9 mouse cellular contexts compared by ENCODE assay signal in genomic region chr10:25144787-25145761, GRCm38 (mm10).
DNase-seq lines count a peak whose midpoint lies in the region; ATAC-seq and TF ChIP-seq lines count a peak whose summit lies in the region.
"Had no signal": no experiment of that assay in that cellular context is flagged by ENCODE, and none has a peak within 500 bp of the region (broad histone marks: within the 10 kb centered on the region; RNA-seq: fewer than 3 reads in every experiment).

No protein-coding gene starts in this region.

- WGBS in hindbrain, embryonic 15.5 days = 61% methylated on average over 18 of the region's 18 CpGs
- WGBS in midbrain, embryonic 14.5 days = 66% methylated on average over 18 of the region's 18 CpGs

- TF ChIP-seq POLR2A in brain, embryonic 14.5 days (IDR thresholded peaks at IDR 0.05; ENCODE audit: borderline replicate concordance, extremely low read depth, insufficient read depth, insufficient read length, poor library complexity, severe bottlenecking) = no peak

- H3K4me1 ChIP-seq in hindbrain, embryonic 15.5 days (replicated peaks) = peaks cover 6% of the 10 kb centered on the region; the same call in 1 of the 2 replicates
- H3K4me1 ChIP-seq in midbrain, embryonic 14.5 days (ENCODE audit: control insufficient read depth, insufficient read depth, low read length) = 0 out of 2 replicates have a peak, but pooled peaks cover 3% of the 10 kb centered on the region

- peak; percentile 26 to 31 for DNase-seq in layer of hippocampus, adult 2 months (ENCODE audit: low spot score in 2 of 2)
- no peak for DNase-seq in layer of hippocampus, postnatal 36 days
- peak; percentile 71 for DNase-seq in brain, embryonic 14.5 days (ENCODE audit: low read depth)
- DNase-seq in midbrain, embryonic 14.5 days = peak; percentile 51
- DNase-seq in kidney, adult 11 months = no peak
- no peak for DNase-seq in kidney, adult 18-20 months
- DNase-seq: cerebellum, adult 18-20 months; gastrocnemius, postnatal 10 days had no signal

- no peak overlapping the region for H3K9ac ChIP-seq in hindbrain, embryonic 15.5 days
- 0 out of 2 replicates have a peak overlapping the region, but pooled peaks have one; percentile 9 for H3K9ac ChIP-seq in midbrain, embryonic 14.5 days (replicated peaks; ENCODE audit: low read length)

- ATAC-seq in hindbrain, embryonic 15.5 days (ENCODE audit: low FRiP score, low read depth) = peak; percentile 75
- ATAC-seq in midbrain, embryonic 14.5 days (ENCODE audit: low FRiP score, low TSS enrichment) = peak; percentile 64

- H3K27ac ChIP-seq in layer of hippocampus, adult 2 months = peak overlapping the region; percentile 91
- H3K27ac ChIP-seq in hindbrain, embryonic 15.5 days (replicated peaks) = peak overlapping the region; percentile 71
- peak overlapping the region; percentile 70 for H3K27ac ChIP-seq in midbrain, embryonic 14.5 days (replicated peaks; ENCODE audit: low read depth, low read length)

- peak overlapping the region; percentile 35 for H3K4me2 ChIP-seq in hindbrain, embryonic 15.5 days
- no peak overlapping the region for H3K4me2 ChIP-seq in midbrain, embryonic 14.5 days (ENCODE audit: low read length)

- H3K36me3 ChIP-seq in hindbrain, embryonic 15.5 days = no peaks in the 10 kb centered on the region
- no peaks in the 10 kb centered on the region for H3K36me3 ChIP-seq in midbrain, embryonic 14.5 days (ENCODE audit: control insufficient read depth, insufficient read depth, low read length)

- no peaks in the 10 kb centered on the region for H3K27me3 ChIP-seq in hindbrain, embryonic 15.5 days
- H3K27me3 ChIP-seq in midbrain, embryonic 14.5 days (ENCODE audit: control insufficient read depth, insufficient read depth, low read length) = no peaks in the 10 kb centered on the region

- no peak for TF ChIP-seq CTCF in layer of hippocampus, adult 2 months (conservative IDR thresholded peaks at IDR 0.05)
- TF ChIP-seq CTCF in brain, embryonic 14.5 days (IDR thresholded peaks at IDR 0.05; ENCODE audit: borderline replicate concordance, extremely low read depth, insufficient read depth, insufficient read length) = no peak

- H3K4me3 ChIP-seq in layer of hippocampus, adult 2 months = peak overlapping the region; percentile 56
- no peak overlapping the region for H3K4me3 ChIP-seq in hindbrain, embryonic 15.5 days
- no peak overlapping the region for H3K4me3 ChIP-seq in midbrain, embryonic 14.5 days (replicated peaks; ENCODE audit: low read depth, low read length)

- no peaks in the 10 kb centered on the region for H3K9me3 ChIP-seq in hindbrain, embryonic 15.5 days
- H3K9me3 ChIP-seq in midbrain, embryonic 14.5 days (ENCODE audit: control insufficient read depth, low read length) = no peaks in the 10 kb centered on the region

Comparison
In these comparisons a context has a peak if more than half of its experiments do, and no peak if none do; other contexts are left out.
1. DNase-seq: peak in layer of hippocampus, adult 2 months (2 of 2), brain, embryonic 14.5 days (single experiment) and midbrain, embryonic 14.5 days (single experiment); none in layer of hippocampus, postnatal 36 days (0 of 2), kidney, adult 11 months (single experiment) and kidney, adult 18-20 months (single experiment).
2. Peak in every context shown above with its lines, with median percentiles within 50 percentile points of each other: H3K27ac ChIP-seq.